Mouse (Mus musculus) C2C12 (cell line): ENCODE measurements around the gene Itgb2.

Experiments
- CTCF ChIP-seq: IDR thresholded peaks from one replicate; pipeline ENCODE4 v1.5.1; 2011; ENCODE audit not compliant: control insufficient read depth, insufficient read depth, insufficient read length
- MYOG ChIP-seq: IDR thresholded peaks from one replicate; pipeline ENCODE4 v1.6.1; 2011; ENCODE audit not compliant: control insufficient read depth, insufficient read length; ENCODE audit errors: extremely low read depth
- USF1 ChIP-seq: IDR thresholded peaks from one replicate; pipeline ENCODE4 v1.6.1; 2011; ENCODE audit warnings: low read depth, mild to moderate bottlenecking, control low read depth, moderate library complexity

GRCm38 (mm10) chr10:77566651-77567050 lies 36.6 kb downstream of the Itgb2 start:
- TF ChIP-seq CTCF: peak; percentile 90
- TF ChIP-seq MYOG: no peak
- no peak for TF ChIP-seq USF1
